Mouse (Mus musculus) midbrain, embryonic 12.5 days (tissue): Measurements from ENCODE around the gene Map3k1. TPM values are rescaled to one million over a fixed set of nuclear protein-coding genes. Genes with fewer than 3 reads are reported as not detected.
A peak's percentile ranks its signal among the peaks of the same experiment; 100 is the strongest.

Source experiments
- ATAC-seq: fragments of 200-750 bp; cut with Nextera tagmentation; 2 replicates; pipeline ENCODE4 v1.8.0; 2017; ENCODE audit warnings: low read depth, moderate TSS enrichment, moderate library complexity; ENCODE audit not compliant: low FRiP score
- H3K27ac ChIP-seq: fragments of 300-500 bp; sonication (generic); replicated peaks from 2 replicates; pipeline ENCODE4 v1.5.1; 2016; ENCODE audit warnings: mild to moderate bottlenecking
- H3K27me3 ChIP-seq: fragments of 300-500 bp; sonication (generic); 2 replicates; pipeline ENCODE4 v1.6.1; 2016; ENCODE audit warnings: mild to moderate bottlenecking
- H3K36me3 ChIP-seq: fragments of 300-500 bp; sonication (generic); 2 replicates; pipeline ENCODE4 v1.6.1; 2016
- H3K4me1 ChIP-seq: fragments of 300-500 bp; sonication (generic); 2 replicates; pipeline ENCODE4 v1.6.1; 2016
- H3K4me2 ChIP-seq: fragments of 300-500 bp; sonication (generic); replicated peaks from 2 replicates; pipeline ENCODE4 v1.6.1; 2016; ENCODE audit warnings: mild to moderate bottlenecking, moderate library complexity
- H3K4me3 ChIP-seq: fragments of 300-500 bp; sonication (generic); 2 replicates; pipeline ENCODE4 v1.5.1; 2016; ENCODE audit warnings: mild to moderate bottlenecking
- H3K9ac ChIP-seq: fragments of 300-500 bp; sonication (generic); replicated peaks from 2 replicates; pipeline ENCODE4 v1.6.1; 2016; ENCODE audit warnings: mild to moderate bottlenecking, moderate library complexity
- H3K9me3 ChIP-seq: fragments of 300-500 bp; sonication (generic); 2 replicates; pipeline ENCODE4 v1.6.1; 2016; ENCODE audit warnings: mild to moderate bottlenecking
- WGBS: fragments of 180-500 bp; shearing (Covaris S2); methylation state at CpG from one replicate; pipeline ENCODE4 v1.1.7; 2016; 5-methylcytosine and 5-hydroxymethylcytosine counted together
- polyA plus RNA-seq: library from polyadenylated mRNA; unstranded; fragments of >200 nt; fragmentation: Nextera tagmentation; extraction: Ambion mirVana; gene quantifications from 2 replicates; pipeline ENCODE4 v1.2.1, GENCODE M21; 2016

Map3k1 gene
- 14.0 and 14.1 TPM in 2 replicates for polyA plus RNA-seq

DNA sequence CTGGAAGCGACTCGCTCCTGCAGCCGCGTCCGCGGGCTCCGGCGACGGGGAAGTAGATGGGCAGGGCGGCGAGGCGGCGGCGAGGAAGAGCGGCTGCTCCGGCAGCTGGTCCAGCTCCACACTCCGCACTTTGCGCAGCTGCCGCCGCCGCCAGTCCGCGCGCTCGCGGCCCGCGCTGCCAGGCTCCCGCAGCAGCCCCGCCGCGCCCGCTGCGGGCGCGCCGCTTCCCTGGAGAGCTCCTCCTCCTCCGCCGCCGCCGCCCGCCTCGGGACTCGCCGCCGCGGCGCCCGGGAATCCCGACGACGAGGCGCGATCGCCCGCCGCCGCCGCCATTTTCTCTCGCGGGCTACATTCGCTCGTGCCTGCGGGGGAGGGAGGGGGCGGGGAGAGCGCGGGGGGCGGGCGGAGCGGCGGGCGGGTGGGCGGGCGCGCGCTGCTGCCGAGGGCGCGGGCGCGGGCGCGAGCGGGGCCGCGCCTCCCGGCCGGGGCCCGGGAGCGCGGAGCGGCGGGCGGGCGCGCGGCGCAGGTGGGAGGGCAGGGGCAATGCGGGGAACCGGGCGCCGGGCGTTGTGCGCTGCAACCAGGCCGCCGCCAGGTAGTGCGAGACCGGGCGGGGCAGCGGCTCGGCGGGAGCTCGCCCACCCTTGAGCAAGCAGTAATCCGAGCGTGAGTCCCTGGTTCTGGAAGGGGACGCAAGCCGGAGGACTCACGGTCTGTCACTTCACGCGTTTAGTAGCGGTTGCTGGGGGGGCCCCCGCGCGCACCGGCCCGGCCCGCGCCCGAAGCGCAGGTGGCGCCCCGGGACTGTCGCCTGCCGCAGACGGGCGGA lies at the start of gene Map3k1:
Gene Map3k1 (minus strand): TSS at position 357 of the 829 bp plus-strand sequence.
- H3K27me3 ChIP-seq: peaks cover 10% of the 10 kb centered on the region
- peak within 1 kb of the TSS; percentile 88 for H3K4me2 ChIP-seq
- H3K9me3 ChIP-seq: no peaks in the 10 kb centered on the region
- H3K27ac ChIP-seq: peak within 1 kb of the TSS; percentile 97
- peaks cover 18% of the 10 kb centered on the region for H3K4me1 ChIP-seq
- under 1% methylated on average over 62 of the region's 136 CpGs for WGBS
- ATAC-seq: peak; percentile 87
- no peaks in the 10 kb centered on the region for H3K36me3 ChIP-seq
- peak within 1 kb of the TSS; percentile 98 for H3K4me3 ChIP-seq
- H3K9ac ChIP-seq: peak within 1 kb of the TSS; percentile 90

DNA sequence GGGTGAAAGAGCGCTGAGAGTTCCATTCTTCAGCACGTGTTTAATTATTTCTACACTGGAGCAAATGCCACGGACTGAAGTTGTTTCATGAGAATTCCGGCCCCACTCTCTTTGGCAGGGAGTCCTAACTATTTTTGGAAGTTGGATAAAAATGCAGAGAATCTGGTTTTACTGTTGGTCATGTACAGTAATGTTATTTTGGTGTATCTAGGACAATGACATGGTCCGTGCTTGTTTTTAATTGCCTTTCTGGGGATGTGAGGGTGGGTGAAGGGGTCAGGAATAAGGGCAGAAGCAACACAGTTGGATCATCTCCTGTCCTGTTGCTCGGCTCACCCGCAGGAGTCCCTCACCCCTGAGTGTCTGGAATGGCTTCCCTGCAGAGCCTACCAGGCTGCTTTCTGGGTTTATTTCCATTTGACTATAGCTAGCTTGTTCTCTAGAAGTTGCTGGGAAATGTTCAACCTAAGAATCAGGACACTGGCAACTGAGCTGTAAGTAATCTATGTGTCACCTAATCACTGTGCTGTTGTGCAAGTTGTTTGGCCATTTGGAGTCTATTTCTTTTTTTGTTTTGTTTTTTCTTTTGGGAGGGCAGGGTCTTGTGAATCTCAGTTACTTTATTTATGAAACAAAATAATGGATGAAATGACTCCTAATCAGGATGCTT lies 48.1 kb upstream of the Map3k1 start:
- WGBS: 81% methylated on average over 7 of the region's 7 CpGs
- H3K4me1 ChIP-seq: no peaks in the 10 kb centered on the region
- H3K4me3 ChIP-seq: no peak overlapping the region
- H3K9me3 ChIP-seq: no peaks in the 10 kb centered on the region
- H3K36me3 ChIP-seq: no peaks in the 10 kb centered on the region
- ATAC-seq: no peak
- H3K9ac ChIP-seq: no peak overlapping the region
- no peak overlapping the region for H3K4me2 ChIP-seq
- no peaks in the 10 kb centered on the region for H3K27me3 ChIP-seq
- H3K27ac ChIP-seq: no peak overlapping the region

DNA sequence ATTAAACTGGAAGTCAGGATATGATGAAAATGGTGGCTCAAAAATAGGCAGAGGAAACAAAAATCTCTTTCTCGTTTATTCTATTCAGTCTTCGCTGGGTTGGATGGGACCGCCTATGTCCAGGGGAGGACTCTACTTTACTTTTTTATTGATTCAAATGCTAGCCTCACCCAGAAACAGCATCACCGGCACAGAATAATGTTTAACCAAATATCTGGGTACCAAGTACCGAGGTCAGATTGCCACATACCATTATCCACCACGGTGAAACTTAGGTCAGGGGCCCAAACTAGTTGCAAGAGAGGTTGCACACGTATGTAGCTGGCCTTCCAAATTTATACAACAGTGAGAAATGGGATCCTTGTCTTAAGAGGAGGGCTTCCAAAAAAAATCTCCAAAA lies 47.4 kb upstream of the Map3k1 start:
- WGBS: 93% methylated on average over 7 of the region's 7 CpGs
- Histone ChIP-seq H3K27ac (no peak overlapping the region), H3K4me1 (no peaks in the 10 kb centered on the region), H3K4me2 (no peak overlapping the region), H3K27me3 (no peaks in the 10 kb centered on the region), H3K36me3 (no peaks in the 10 kb centered on the region), H3K9ac (no peak overlapping the region), H3K9me3 (no peaks in the 10 kb centered on the region), H3K4me3 (no peak overlapping the region)
- no peak for ATAC-seq

DNA sequence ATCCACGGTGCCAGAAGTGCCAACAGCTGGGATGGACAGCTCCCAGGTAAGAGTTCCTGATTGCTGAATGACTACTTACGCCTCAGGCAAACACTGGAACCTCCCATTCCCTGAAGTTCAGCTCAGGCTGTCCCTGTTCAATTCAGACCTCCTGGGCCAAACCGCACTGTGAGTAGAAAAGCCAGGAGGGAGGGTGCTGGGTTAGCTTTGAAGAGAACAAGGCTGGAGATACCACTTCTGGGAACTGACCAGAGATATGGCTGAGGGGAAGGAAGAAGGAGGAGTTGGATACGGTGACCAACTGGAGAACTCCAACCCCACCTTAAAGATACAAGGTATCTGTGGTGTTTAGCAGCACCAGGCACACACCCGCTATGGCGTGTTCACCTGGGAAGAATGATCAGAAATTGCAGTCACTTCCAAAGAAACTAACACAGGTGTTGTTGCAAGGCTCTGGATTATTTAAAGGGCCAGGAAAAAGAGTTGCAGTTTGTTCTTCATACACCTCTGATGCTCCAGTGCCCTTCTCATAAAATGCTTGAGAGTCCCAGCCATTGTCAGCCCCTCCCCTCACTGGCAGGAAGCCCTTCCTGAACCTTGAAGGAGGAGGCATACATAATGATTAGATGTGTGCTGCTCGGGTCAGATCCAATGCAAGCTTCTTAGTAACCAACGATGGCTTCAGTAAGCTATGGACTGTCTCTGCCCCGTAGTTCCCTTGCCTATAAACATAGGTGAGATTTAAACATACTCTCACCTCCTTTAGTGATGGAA lies 43.8 kb upstream of the Map3k1 start:
- WGBS: 88% methylated on average over 9 of the region's 9 CpGs
- Histone ChIP-seq H3K36me3 (no peaks in the 10 kb centered on the region), H3K9me3 (no peaks in the 10 kb centered on the region), H3K4me2 (no peak overlapping the region), H3K27ac (no peak overlapping the region), H3K4me3 (no peak overlapping the region), H3K4me1 (no peaks in the 10 kb centered on the region), H3K9ac (no peak overlapping the region), H3K27me3 (no peaks in the 10 kb centered on the region)
- no peak for ATAC-seq

DNA sequence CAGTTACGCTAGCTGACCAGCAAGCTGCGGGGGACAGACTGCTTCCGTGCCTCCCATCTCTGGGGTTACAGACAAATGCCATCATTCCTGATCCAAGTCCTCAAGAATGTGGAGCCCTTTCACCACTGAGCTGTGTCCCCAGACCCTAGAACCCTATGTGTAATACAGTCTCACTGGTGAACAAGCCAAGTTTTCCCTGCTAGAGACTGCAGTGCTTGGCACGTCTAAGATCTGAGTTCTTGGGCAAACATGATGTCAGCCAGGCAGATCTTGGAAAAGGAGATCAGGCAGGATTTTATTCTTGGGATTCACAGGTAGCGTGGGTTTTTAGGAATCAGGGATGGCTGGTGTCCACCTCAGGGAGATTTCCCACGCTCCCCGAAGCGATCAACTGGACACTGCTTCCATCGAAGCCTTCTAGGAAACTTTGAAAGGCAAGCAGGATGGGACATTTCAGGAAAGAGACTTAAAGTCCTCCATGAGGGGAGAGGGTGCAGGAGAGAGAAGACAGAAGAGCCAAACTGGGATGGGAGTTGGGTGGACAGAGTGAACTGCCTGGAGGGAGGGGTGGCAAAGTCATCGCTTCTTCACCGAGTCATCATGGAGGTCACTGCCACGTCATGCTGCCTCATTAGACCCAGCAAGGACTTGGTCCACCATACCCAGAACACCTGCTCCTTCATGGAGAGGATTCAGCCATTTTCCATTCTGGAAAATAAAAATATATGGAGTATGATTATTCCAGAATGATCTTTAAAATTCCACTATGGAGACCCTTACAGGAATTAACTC lies 41.4 kb upstream of the Map3k1 start:
- WGBS: 93% methylated on average over 12 of the region's 12 CpGs
- Histone ChIP-seq H3K4me3 (no peak overlapping the region), H3K9ac (no peak overlapping the region), H3K4me2 (no peak overlapping the region), H3K27ac (no peak overlapping the region), H3K9me3 (no peaks in the 10 kb centered on the region), H3K27me3 (no peaks in the 10 kb centered on the region), H3K36me3 (no peaks in the 10 kb centered on the region), H3K4me1 (no peaks in the 10 kb centered on the region)
- ATAC-seq: no peak

DNA sequence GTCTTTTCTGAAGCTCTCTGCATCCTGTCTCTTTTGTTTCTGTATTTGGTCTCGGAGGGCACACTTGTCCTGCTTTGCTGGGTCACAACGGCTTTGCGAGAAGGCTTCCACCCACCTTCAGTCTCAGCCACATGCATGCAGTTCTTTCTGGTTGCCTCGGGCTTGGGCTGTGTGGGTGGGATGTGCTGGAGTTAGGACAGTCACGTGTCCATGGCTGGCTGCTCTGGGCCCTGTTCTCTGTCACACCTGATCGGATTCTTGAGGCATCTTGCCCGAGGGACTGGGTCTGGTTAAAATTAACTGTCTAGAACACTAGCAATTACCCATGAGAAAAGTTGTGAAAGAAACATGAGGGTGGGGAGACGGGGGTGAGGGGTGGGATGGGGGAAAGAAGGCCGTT lies 36.7 kb upstream of the Map3k1 start:
- H3K27me3 ChIP-seq: no peaks in the 10 kb centered on the region
- H3K9me3 ChIP-seq: no peaks in the 10 kb centered on the region
- H3K27ac ChIP-seq: no peak overlapping the region
- no peak overlapping the region for H3K4me2 ChIP-seq
- no peak overlapping the region for H3K9ac ChIP-seq
- WGBS: 58% methylated on average over 9 of the region's 9 CpGs
- no peak for ATAC-seq
- H3K4me1 ChIP-seq: no peaks in the 10 kb centered on the region
- H3K36me3 ChIP-seq: no peaks in the 10 kb centered on the region
- no peak overlapping the region for H3K4me3 ChIP-seq

DNA sequence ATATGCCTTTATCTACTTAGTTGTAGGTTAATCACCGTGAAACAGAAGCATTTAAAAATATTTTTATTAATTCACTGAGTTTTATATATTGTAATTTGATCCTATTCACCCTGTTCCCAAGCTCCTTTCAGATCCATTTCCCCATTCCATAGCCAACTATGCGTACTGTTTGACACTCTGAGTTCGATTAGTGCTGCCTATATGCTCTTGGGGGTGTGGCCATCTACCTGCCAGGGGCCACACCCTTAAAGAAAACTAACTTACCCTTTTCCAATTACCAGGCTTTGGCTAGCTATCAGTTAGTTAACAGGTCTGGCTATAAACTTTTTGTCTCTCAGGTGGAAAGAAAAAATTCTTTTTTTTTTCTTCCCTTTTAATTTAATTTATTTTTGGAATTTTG lies 35.5 kb upstream of the Map3k1 start:
- H3K9ac ChIP-seq: no peak overlapping the region
- H3K27me3 ChIP-seq: no peaks in the 10 kb centered on the region
- WGBS: 90% methylated on average over 3 of the region's 3 CpGs
- no peak overlapping the region for H3K4me2 ChIP-seq
- H3K9me3 ChIP-seq: no peaks in the 10 kb centered on the region
- H3K4me1 ChIP-seq: no peaks in the 10 kb centered on the region
- no peak overlapping the region for H3K27ac ChIP-seq
- no peak overlapping the region for H3K4me3 ChIP-seq
- H3K36me3 ChIP-seq: no peaks in the 10 kb centered on the region
- no peak for ATAC-seq

DNA sequence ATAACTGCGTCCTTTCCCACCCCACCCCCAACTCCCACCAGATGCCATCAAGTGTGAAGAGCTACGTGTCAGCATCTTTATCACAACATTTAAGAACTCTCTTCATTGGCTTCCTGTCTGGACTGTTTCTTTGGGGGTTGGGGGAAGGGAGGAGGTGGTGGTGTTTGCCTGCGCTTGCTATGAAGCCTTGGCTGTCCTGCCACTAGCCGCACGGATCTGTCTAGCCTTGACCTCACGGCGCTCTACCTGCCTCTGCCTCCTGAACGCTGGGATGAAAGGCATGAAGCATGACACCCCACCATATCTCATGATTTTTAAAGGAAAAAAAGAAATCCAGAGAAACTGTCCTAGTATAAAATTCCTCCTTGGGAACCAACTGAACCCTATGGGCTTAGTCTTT lies 27.0 kb upstream of the Map3k1 start:
- H3K36me3 ChIP-seq: no peaks in the 10 kb centered on the region
- H3K4me3 ChIP-seq: no peak overlapping the region
- no peak overlapping the region for H3K27ac ChIP-seq
- WGBS: 87% methylated on average over 8 of the region's 8 CpGs
- peaks cover 3% of the 10 kb centered on the region; the same call in 1 of the 2 replicates for H3K4me1 ChIP-seq
- H3K9me3 ChIP-seq: no peaks in the 10 kb centered on the region
- no peak overlapping the region for H3K9ac ChIP-seq
- H3K4me2 ChIP-seq: no peak overlapping the region
- H3K27me3 ChIP-seq: no peaks in the 10 kb centered on the region
- ATAC-seq: no peak

DNA sequence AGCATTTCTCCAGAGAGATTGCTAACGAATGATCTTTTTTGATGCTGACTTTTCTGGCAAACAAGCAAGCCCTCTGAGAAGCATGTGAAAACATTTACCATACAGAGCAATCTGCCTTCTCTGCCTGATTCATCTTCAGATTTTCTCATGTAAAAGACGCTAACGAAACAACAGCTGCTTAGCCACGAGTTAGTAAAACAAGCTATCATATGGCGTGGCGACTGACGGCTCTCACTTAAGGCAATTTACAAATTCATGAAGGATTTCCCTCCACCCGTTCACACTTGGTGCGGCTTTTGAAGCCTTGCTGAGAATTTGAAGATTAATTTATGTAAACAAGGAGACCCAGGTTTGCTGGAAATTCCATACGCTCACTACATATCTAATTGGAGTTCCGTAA lies 25.8 kb upstream of the Map3k1 start:
- 68% methylated on average over 11 of the region's 11 CpGs for WGBS
- Histone ChIP-seq H3K27me3 (no peaks in the 10 kb centered on the region), H3K27ac (peak overlapping the region; percentile 25; the same call in 1 of the 2 replicates), H3K4me1 (peaks cover 4% of the 10 kb centered on the region; the same call in 1 of the 2 replicates), H3K9ac (no peak overlapping the region), H3K4me3 (no peak overlapping the region), H3K36me3 (no peaks in the 10 kb centered on the region), H3K4me2 (0 out of 2 replicates have a peak overlapping the region, but pooled peaks have one; percentile 11), H3K9me3 (no peaks in the 10 kb centered on the region)
- no peak for ATAC-seq

DNA sequence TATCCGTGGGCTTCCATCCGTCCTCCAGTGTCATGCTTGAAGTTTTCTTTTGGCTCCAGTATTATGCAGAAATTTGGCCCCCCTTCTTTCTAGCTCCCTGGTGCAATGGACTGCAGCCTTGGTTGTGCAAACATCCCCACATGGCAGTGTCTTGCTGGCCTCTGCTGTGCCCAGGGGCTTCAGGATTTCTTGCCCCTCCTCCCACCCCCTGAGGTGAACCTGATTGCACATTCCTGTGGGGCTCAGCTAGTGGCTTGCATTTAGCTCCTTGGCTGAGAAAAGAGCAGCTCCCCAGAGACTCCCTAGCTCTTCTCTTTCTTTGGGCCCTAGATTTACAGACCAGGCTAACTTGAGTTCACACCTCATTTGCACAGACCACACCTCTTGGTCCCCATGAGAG lies 20.7 kb upstream of the Map3k1 start:
- H3K4me2 ChIP-seq: no peak overlapping the region
- WGBS: 16% methylated on average over 2 of the region's 2 CpGs
- ATAC-seq: no peak
- H3K9me3 ChIP-seq: no peaks in the 10 kb centered on the region
- H3K4me3 ChIP-seq: no peak overlapping the region
- H3K36me3 ChIP-seq: no peaks in the 10 kb centered on the region
- no peaks in the 10 kb centered on the region for H3K27me3 ChIP-seq
- peaks cover 7% of the 10 kb centered on the region; the same call in 1 of the 2 replicates for H3K4me1 ChIP-seq
- no peak overlapping the region for H3K27ac ChIP-seq
- H3K9ac ChIP-seq: no peak overlapping the region

DNA sequence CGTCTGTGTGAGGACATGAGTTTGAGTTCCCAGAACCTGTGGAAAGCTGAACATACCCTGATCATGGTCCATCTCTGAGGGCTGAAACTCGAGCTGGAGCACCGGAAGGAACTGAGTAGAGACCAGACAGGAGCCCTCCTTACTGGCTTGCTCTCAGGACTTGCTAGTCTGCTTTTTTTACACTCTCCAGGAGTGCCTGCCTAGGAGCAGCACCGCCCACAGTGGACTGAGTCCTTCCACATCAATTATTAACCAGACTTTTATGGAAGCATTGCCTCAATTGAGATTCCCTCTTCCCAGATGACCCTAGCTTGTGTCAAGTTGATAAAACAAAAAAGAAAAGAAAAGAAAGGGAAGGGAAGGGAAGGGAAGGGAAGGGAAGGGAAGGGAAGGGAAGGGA lies 18.7 kb upstream of the Map3k1 start:
- no peak for ATAC-seq
- Histone ChIP-seq H3K9ac (no peak overlapping the region), H3K27me3 (no peaks in the 10 kb centered on the region), H3K27ac (no peak overlapping the region), H3K4me3 (no peak overlapping the region), H3K36me3 (no peaks in the 10 kb centered on the region), H3K9me3 (no peaks in the 10 kb centered on the region), H3K4me2 (no peak overlapping the region), H3K4me1 (0 out of 2 replicates have a peak, but pooled peaks cover 4% of the 10 kb centered on the region)
- WGBS: 84% methylated on average over 4 of the region's 4 CpGs
